Mouse (Mus musculus): ENCODE results near the gene Tmem127. TPM values are rescaled to one million over a fixed set of nuclear protein-coding genes. Genes with fewer than 3 reads are reported as not detected.
"Not testable (repeated sequence)": the region's sequence is repeated elsewhere in the genome, so short reads cannot be mapped to it uniquely, and the experiment has no call there.

Gene Tmem127
- polyA plus RNA-seq (2014; fragmentation: Nextera tagmentation; extraction: Ambion mirVana): 21.7 and 26.2 TPM in 2 replicates

DNA sequence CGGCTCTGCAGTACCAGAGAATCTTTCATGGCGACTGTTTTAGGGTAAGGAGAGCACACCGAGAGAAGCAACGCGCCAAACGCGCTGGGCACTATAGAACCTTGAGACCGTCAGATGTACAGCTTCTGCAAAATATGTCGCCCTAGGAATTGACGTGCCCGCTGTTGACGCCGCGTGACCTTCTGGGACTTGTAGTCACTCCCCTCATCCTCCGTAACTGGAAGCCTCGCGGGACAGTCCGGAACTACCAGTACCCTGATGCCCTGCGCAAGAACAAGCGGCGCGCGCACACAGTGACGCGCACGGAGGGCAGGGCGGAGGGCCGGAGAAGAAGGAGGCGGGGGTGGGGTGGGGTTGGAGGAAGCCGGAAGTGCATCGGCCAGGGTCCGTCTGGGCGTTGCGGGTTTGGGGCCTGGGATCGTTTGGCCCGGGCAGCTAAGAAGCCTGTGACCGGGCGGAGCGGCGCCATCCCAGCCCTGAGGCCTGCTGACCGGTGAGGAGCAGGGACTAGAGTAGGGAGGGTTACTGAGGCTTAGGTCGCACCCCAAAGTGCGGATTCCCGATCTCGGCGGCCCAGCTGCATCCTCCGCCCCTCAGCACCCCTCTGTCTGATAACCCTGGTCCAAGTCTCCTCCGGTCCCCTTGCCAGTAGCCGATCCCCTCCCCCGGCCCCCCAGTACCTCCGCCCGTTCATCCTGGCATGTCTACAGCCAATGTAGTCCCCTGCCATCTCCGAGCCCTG lies at the start of gene Tmem127, which contains the start of gene Ciao1:
Gene Tmem127, plus strand, starts transcription at position 317 of the 742 bp plus-strand sequence.
Gene Ciao1, minus strand, starts transcription at position 225 of the 742 bp plus-strand sequence.
- under 1% methylated on average over 53 of the region's 53 CpGs for WGBS
- peaks cover 4% of the 10 kb centered on the region for H3K4me1 ChIP-seq (replicated peaks; ENCODE audit: control insufficient read depth, insufficient read depth, low read length)
- peak; percentile 99 for ATAC-seq (ENCODE audit: low FRiP score)
- no peaks in the 10 kb centered on the region for H3K27me3 ChIP-seq (ENCODE audit: control insufficient read depth, insufficient read depth, low read length)
- peak within 1 kb of the TSS; percentile 81 for H3K9ac ChIP-seq (ENCODE audit: low read depth, low read length)
- 0 out of 2 replicates have a peak, but pooled peaks cover 2% of the 10 kb centered on the region for H3K36me3 ChIP-seq (ENCODE audit: control insufficient read depth, insufficient read depth, low read length)
- H3K4me3 ChIP-seq (ENCODE audit: low read depth, low read length): peak within 1 kb of the TSS; percentile 87
- peak; percentile 99 for DNase-seq (ENCODE audit: low spot score)
- no peaks in the 10 kb centered on the region for H3K9me3 ChIP-seq (ENCODE audit: control insufficient read depth, low read length)
- peak within 1 kb of the TSS; percentile 94 for H3K4me2 ChIP-seq (replicated peaks; ENCODE audit: low read depth, low read length)
- H3K27ac ChIP-seq (ENCODE audit: low read depth, low read length): peak within 1 kb of the TSS; percentile 48

DNA sequence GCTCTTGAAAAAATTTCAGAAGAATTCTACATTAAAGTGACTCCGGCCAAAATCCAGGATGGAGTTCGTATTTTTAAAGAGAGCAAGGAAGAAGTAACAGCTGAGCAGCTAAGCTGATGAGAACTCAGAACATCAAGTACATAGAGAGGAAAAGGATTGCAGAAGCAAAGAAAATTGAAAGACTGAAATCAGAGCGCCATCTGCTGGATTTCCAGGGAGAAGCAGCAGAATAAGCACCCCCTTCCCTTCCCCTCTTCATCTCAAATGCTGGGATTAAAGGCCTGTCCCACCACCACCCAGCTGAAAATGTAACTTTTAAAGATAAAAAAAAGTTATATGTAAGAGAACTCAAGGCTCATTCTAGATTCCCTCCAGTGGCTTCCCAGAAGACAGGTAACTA lies 42.8 kb upstream of the Tmem127 start:
- Histone ChIP-seq H3K4me1 (replicated peaks; ENCODE audit: control insufficient read depth, insufficient read depth, low read length) (no peaks in the 10 kb centered on the region; the same call in 1 of the 2 replicates), H3K4me3 (ENCODE audit: low read depth, low read length) (no peak overlapping the region), H3K27me3 (ENCODE audit: control insufficient read depth, insufficient read depth, low read length) (no peaks in the 10 kb centered on the region), H3K27ac (ENCODE audit: low read depth, low read length) (no peak overlapping the region), H3K4me2 (replicated peaks; ENCODE audit: low read depth, low read length) (no peak overlapping the region), H3K9ac (ENCODE audit: low read depth, low read length) (no peak overlapping the region), H3K36me3 (ENCODE audit: control insufficient read depth, insufficient read depth, low read length) (no peaks in the 10 kb centered on the region), H3K9me3 (ENCODE audit: control insufficient read depth, low read length) (no peaks in the 10 kb centered on the region)
- DNase-seq (ENCODE audit: low spot score) (peak; percentile 77), ATAC-seq (ENCODE audit: low FRiP score) (no peak)
- WGBS: 46% methylated on average over 3 of the region's 3 CpGs

DNA sequence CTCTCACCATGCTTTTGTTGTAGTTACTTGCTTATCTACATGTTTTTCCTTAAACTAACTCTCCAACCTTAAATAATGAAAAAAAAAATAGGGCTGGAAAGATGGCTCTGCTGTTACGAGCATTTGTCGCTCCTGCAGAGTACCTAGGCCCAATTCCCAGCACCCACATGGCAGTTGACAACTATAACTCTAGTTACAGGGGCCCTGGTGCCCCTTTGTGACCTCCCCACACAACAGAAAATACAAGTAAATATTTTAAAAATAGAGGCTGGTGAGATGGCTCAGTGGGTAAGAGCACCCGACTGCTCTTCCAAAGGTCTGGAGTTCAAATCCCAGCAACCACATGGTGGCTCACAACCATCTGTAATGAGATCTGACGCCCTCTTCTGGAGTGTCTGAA lies 41.8 kb upstream of the Tmem127 start:
- H3K27me3 ChIP-seq (ENCODE audit: control insufficient read depth, insufficient read depth, low read length); ATAC-seq (ENCODE audit: low FRiP score); H3K9ac ChIP-seq (ENCODE audit: low read depth, low read length); H3K9me3 ChIP-seq (ENCODE audit: control insufficient read depth, low read length); H3K27ac ChIP-seq (ENCODE audit: low read depth, low read length); H3K4me3 ChIP-seq (ENCODE audit: low read depth, low read length); DNase-seq (ENCODE audit: low spot score); H3K4me1 ChIP-seq (replicated peaks; ENCODE audit: control insufficient read depth, insufficient read depth, low read length); H3K4me2 ChIP-seq (replicated peaks; ENCODE audit: low read depth, low read length); H3K36me3 ChIP-seq (ENCODE audit: control insufficient read depth, insufficient read depth, low read length): not testable (repeated sequence)
- 90% methylated on average over 4 of the region's 4 CpGs for WGBS

DNA sequence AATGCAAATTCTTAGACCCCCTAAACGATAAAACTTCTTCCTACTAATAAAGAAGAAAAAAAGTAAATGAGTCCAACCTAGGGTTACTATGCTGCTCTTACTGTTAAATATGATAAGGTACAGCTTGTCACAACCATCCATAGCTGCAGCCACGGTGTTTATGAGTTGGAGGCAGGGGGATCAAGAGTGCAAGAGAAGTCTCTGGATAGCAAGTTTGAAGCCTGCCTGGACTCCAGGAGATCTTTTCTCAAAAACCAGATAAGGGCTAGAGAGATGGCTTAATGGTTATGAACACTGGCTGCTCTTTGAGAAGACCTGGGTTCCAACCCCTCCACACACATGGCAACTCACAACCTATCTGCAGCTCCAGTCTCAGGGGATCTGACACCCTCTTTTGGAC lies 40.8 kb upstream of the Tmem127 start:
- no peaks in the 10 kb centered on the region for H3K9me3 ChIP-seq (ENCODE audit: control insufficient read depth, low read length)
- WGBS: 96% methylated on average over 2 of the region's 2 CpGs
- no peak overlapping the region for H3K4me2 ChIP-seq (replicated peaks; ENCODE audit: low read depth, low read length)
- no peaks in the 10 kb centered on the region for H3K27me3 ChIP-seq (ENCODE audit: control insufficient read depth, insufficient read depth, low read length)
- ATAC-seq (ENCODE audit: low FRiP score): no peak
- DNase-seq (ENCODE audit: low spot score): no peak
- no peak overlapping the region for H3K4me3 ChIP-seq (ENCODE audit: low read depth, low read length)
- H3K4me1 ChIP-seq (replicated peaks; ENCODE audit: control insufficient read depth, insufficient read depth, low read length): no peaks in the 10 kb centered on the region; the same call in 1 of the 2 replicates
- H3K36me3 ChIP-seq (ENCODE audit: control insufficient read depth, insufficient read depth, low read length): peaks cover 10% of the 10 kb centered on the region; the same call in 1 of the 2 replicates
- no peak overlapping the region for H3K27ac ChIP-seq (ENCODE audit: low read depth, low read length)
- H3K9ac ChIP-seq (ENCODE audit: low read depth, low read length): no peak overlapping the region

DNA sequence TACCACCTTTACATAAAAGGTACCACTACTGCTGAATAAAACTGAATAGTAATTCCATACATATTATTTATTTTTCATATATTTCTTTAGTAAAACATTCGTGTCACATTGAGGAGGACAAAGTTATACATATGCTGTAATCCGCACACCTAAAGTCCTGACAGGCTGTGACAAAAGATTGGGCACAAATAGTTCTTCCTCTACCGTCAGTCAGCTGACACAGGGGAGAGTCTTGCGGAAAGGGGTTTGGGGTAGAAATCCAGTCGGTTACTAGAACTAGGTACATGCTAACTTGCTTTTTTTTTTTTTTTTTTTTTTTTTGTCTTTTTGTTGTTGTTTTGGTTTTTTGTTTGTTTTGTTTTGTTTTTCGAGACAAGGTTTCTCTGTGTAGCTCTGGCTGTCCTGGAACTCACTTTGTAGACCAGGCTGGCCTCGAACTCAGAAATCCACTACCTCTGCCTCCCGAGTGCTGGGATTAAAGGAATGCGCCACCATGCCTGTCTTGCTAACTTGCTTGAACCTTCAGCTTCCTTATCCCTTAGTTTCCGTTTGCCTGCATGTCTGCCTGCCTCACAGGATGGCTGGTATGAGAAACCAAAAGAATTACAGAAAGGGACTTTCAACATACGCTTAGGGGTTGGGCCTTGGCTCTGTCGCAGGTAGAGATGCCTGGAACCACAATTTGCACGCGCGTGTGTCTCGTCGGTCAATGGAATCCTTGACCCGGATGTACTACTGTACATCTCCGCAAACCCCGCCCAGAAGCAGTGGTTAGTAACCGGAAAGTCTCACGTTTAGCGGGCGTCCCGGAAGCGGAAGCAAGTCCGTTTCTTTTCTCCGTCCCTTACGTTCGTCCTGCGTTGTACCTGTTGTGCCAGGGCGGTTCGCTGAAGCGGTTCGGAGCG lies 39.9 kb upstream of the Tmem127 start, which contains the start of the genes 1810024B03Rik and Snrnp200:
Gene 1810024B03Rik, minus strand, starts transcription at position 734 of the 905 bp plus-strand sequence.
Gene Snrnp200, plus strand, starts transcription at position 840 of the 905 bp plus-strand sequence.
- Histone ChIP-seq H3K27me3 (ENCODE audit: control insufficient read depth, insufficient read depth, low read length) (no peaks in the 10 kb centered on the region), H3K27ac (ENCODE audit: low read depth, low read length) (no peak within 1 kb of the TSS), H3K36me3 (ENCODE audit: control insufficient read depth, insufficient read depth, low read length) (peaks cover 15% of the 10 kb centered on the region; the same call in 1 of the 2 replicates), H3K4me3 (ENCODE audit: low read depth, low read length) (peak within 1 kb of the TSS; percentile 89), H3K4me2 (replicated peaks; ENCODE audit: low read depth, low read length) (peak within 1 kb of the TSS; percentile 83), H3K9me3 (ENCODE audit: control insufficient read depth, low read length) (no peaks in the 10 kb centered on the region), H3K4me1 (replicated peaks; ENCODE audit: control insufficient read depth, insufficient read depth, low read length) (no peaks in the 10 kb centered on the region; the same call in 1 of the 2 replicates), H3K9ac (ENCODE audit: low read depth, low read length) (peak within 1 kb of the TSS; percentile 80)
- DNase-seq (ENCODE audit: low spot score) (peak; percentile 96), ATAC-seq (ENCODE audit: low FRiP score) (peak; percentile 98)
- WGBS: 13% methylated on average over 36 of the region's 36 CpGs

GRCm38 (mm10) chr2:127208452-127208769 lies 39.3 kb upstream of the Tmem127 start:
- H3K27ac ChIP-seq (ENCODE audit: low read depth, low read length): no peak overlapping the region
- ATAC-seq (ENCODE audit: low FRiP score): peak; percentile 85; the same call in 1 of the 2 replicates
- DNase-seq (ENCODE audit: low spot score): no peak

DNA sequence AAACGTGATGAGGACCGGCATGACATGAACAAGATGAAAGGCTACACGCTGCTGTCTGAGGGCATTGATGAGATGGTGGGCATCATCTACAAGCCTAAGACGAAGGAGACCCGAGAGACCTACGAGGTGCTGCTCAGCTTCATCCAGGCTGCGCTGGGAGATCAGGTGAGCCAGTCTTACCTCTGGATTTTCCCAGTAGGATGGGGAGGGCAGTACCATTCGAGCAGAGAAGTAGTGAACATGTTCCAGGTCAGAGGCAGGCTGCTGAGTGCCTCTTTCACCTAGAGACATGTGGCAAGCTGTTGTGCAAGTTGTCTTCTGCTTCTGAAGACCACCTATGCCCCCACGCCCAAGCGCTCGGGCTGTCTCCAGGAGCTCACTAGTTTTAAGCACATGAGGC lies 37.0 kb upstream of the Tmem127 start:
- no peak for DNase-seq (ENCODE audit: low spot score)
- no peak for ATAC-seq (ENCODE audit: low FRiP score)
- Histone ChIP-seq H3K4me3 (ENCODE audit: low read depth, low read length) (no peak overlapping the region), H3K27me3 (ENCODE audit: control insufficient read depth, insufficient read depth, low read length) (no peaks in the 10 kb centered on the region), H3K4me2 (replicated peaks; ENCODE audit: low read depth, low read length) (no peak overlapping the region), H3K9me3 (ENCODE audit: control insufficient read depth, low read length) (no peaks in the 10 kb centered on the region), H3K9ac (ENCODE audit: low read depth, low read length) (no peak overlapping the region), H3K36me3 (ENCODE audit: control insufficient read depth, insufficient read depth, low read length) (peaks cover 19% of the 10 kb centered on the region; the same call in 1 of the 2 replicates), H3K4me1 (replicated peaks; ENCODE audit: control insufficient read depth, insufficient read depth, low read length) (no peaks in the 10 kb centered on the region; the same call in 1 of the 2 replicates), H3K27ac (ENCODE audit: low read depth, low read length) (no peak overlapping the region)
- 95% methylated on average over 11 of the region's 11 CpGs for WGBS

More at GRCm38 (mm10) chr2:127208452-127208769, 39.3 kb upstream of the Tmem127 start:
- H3K4me2 ChIP-seq (replicated peaks; ENCODE audit: low read depth, low read length): peak overlapping the region; percentile 83
- H3K27me3 ChIP-seq (ENCODE audit: control insufficient read depth, insufficient read depth, low read length): no peaks in the 10 kb centered on the region
- no peaks in the 10 kb centered on the region for H3K9me3 ChIP-seq (ENCODE audit: control insufficient read depth, low read length)
- peak overlapping the region; percentile 89 for H3K4me3 ChIP-seq (ENCODE audit: low read depth, low read length)
- WGBS: under 1% methylated on average over 17 of the region's 17 CpGs
- H3K9ac ChIP-seq (ENCODE audit: low read depth, low read length): peak overlapping the region; percentile 80
- H3K36me3 ChIP-seq (ENCODE audit: control insufficient read depth, insufficient read depth, low read length): peaks cover 15% of the 10 kb centered on the region; the same call in 1 of the 2 replicates
- H3K4me1 ChIP-seq (replicated peaks; ENCODE audit: control insufficient read depth, insufficient read depth, low read length): no peaks in the 10 kb centered on the region; the same call in 1 of the 2 replicates

- no peak overlapping the region for H3K4me3 ChIP-seq (ENCODE audit: low read depth, low read length)
- peaks cover 25% of the 10 kb centered on the region for H3K36me3 ChIP-seq (ENCODE audit: control insufficient read depth, insufficient read depth, low read length)
- H3K9ac ChIP-seq (ENCODE audit: low read depth, low read length): no peak overlapping the region
- no peak for DNase-seq (ENCODE audit: low spot score)
- H3K4me1 ChIP-seq (replicated peaks; ENCODE audit: control insufficient read depth, insufficient read depth, low read length): no peaks in the 10 kb centered on the region
- H3K27ac ChIP-seq (ENCODE audit: low read depth, low read length): no peak overlapping the region
- no peak overlapping the region for H3K4me2 ChIP-seq (replicated peaks; ENCODE audit: low read depth, low read length)
- WGBS: 98% methylated on average over 5 of the region's 5 CpGs
- H3K9me3 ChIP-seq (ENCODE audit: control insufficient read depth, low read length): no peaks in the 10 kb centered on the region
- no peak for ATAC-seq (ENCODE audit: low FRiP score)
- no peaks in the 10 kb centered on the region for H3K27me3 ChIP-seq (ENCODE audit: control insufficient read depth, insufficient read depth, low read length)
Observed at GRCm38 (mm10) chr2:127217746-127218145, 30.0 kb upstream of the Tmem127 start.

Measured in hindbrain, embryonic 11.5 days (tissue).